Mouse (Mus musculus) erythroblast, embryonic 14.5 days (primary cell): ENCODE results near the gene Lig3.

Experiments
- GATA1 ChIP-seq: IDR thresholded peaks from 2 replicates; pipeline ENCODE4 v1.6.1; 2012; ENCODE audit warnings: low read length, inconsistent platforms, mixed read lengths
- TAL1 ChIP-seq: IDR thresholded peaks from 3 replicates; pipeline ENCODE4 v1.6.1; 2012; ENCODE audit warnings: low read length, inconsistent platforms, mixed read lengths

DNA sequence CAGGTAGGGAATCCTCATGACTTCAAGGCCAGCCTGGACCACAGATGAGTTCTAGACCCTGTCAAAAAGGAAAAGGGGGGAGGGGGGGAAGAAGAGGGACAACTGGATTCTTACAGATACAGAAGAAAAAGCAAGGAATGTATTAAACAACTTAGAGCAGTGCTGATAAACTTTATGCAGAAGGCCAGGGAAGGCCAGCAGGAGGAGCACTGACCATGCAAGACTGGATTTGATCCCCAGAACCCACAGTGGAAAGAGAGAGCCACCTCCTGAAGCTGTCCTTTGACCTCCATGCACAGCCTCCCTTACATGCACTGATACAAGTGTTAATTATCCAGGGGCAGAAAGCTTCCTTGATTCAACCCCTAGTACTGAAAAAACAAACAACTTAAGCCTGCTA is 46.7 kb upstream of the Lig3 start:
- TF ChIP-seq TAL1 (no peak), GATA1 (no peak)
